Mouse (Mus musculus): ENCODE data around the gene Vpreb3. TPM values are rescaled to one million over a fixed set of nuclear protein-coding genes. Genes with fewer than 3 reads are reported as not detected.
"Not testable (repeated sequence)": the region's sequence is repeated elsewhere in the genome, so short reads cannot be mapped to it uniquely, and the experiment has no call there.

The Vpreb3 gene
- polyA plus RNA-seq, 1 experiment from 2014 or later, result 0.77 TPM

GRCm38 (mm10) chr10:75994531-75995210 lies 51.8 kb downstream of the Vpreb3 start:
- H3K27ac ChIP-seq; H3K4me2 ChIP-seq; H3K36me3 ChIP-seq (replicated peaks); H3K9me3 ChIP-seq; H3K4me3 ChIP-seq; H3K4me1 ChIP-seq; ATAC-seq (replicated peaks); H3K9ac ChIP-seq; H3K27me3 ChIP-seq (replicated peaks): not testable (repeated sequence)
- WGBS, result 76% methylated on average over 13 of the region's 13 CpGs

GRCm38 (mm10) chr10:75995463-75995862 lies 52.6 kb downstream of the Vpreb3 start:
- no peak overlapping the region for H3K4me3 ChIP-seq
- no peak for ATAC-seq (replicated peaks)

GRCm38 (mm10) chr10:75996315-75996714 lies 53.5 kb downstream of the Vpreb3 start:
- H3K27ac ChIP-seq, result no peak overlapping the region
- no peak overlapping the region for H3K4me3 ChIP-seq
- H3K27me3 ChIP-seq (replicated peaks), result no peaks in the 10 kb centered on the region
- WGBS, result 84% methylated on average over 3 of the region's 3 CpGs
- H3K9me3 ChIP-seq, result no peaks in the 10 kb centered on the region
- H3K4me1 ChIP-seq, result no peaks in the 10 kb centered on the region
- H3K36me3 ChIP-seq (replicated peaks), result no peaks in the 10 kb centered on the region
- ATAC-seq (replicated peaks), result no peak
- H3K4me2 ChIP-seq, result no peak overlapping the region
- H3K9ac ChIP-seq, result no peak overlapping the region

More at GRCm38 (mm10) chr10:75995463-75995862, 52.6 kb downstream of the Vpreb3 start:
- Histone ChIP-seq H3K4me1 (no peaks in the 10 kb centered on the region), H3K36me3 (replicated peaks) (no peaks in the 10 kb centered on the region), H3K4me2 (no peak overlapping the region), H3K27ac (no peak overlapping the region), H3K9me3 (no peaks in the 10 kb centered on the region), H3K9ac (no peak overlapping the region), H3K27me3 (replicated peaks) (no peaks in the 10 kb centered on the region)
- WGBS, result 89% methylated on average over 11 of the region's 11 CpGs

Other genes starting within 250 kb of the Vpreb3 start
- gene Cabin1, start 178.7 kb upstream of the Vpreb3 start, polyA plus RNA-seq (2015; fragmentation: Nextera tagmentation; extraction: Ambion mirVana), result 36.6 and 42.2 TPM in 2 replicates
- gene Ddt, start 169.6 kb upstream of the Vpreb3 start, polyA plus RNA-seq (2015; fragmentation: Nextera tagmentation; extraction: Ambion mirVana), result 64.7 and 65.8 TPM in 2 replicates
- gene Gm20441, start 162.1 kb upstream of the Vpreb3 start, polyA plus RNA-seq (2015; fragmentation: Nextera tagmentation; extraction: Ambion mirVana), result not detected in 2 replicates
- 0.61 and 1.6 TPM in 2 replicates for gene Gstt3, start 161.6 kb upstream of the Vpreb3 start, polyA plus RNA-seq (2015; fragmentation: Nextera tagmentation; extraction: Ambion mirVana)
- 14.5 and 16.9 TPM in 2 replicates for gene Gstt1, start 144.5 kb upstream of the Vpreb3 start, polyA plus RNA-seq (2015; fragmentation: Nextera tagmentation; extraction: Ambion mirVana)
- gene Gstt4, start 120.5 kb upstream of the Vpreb3 start, polyA plus RNA-seq (2015; fragmentation: Nextera tagmentation; extraction: Ambion mirVana), result not detected in 2 replicates
- gene Gstt2, start 105.6 kb upstream of the Vpreb3 start, polyA plus RNA-seq (2015; fragmentation: Nextera tagmentation; extraction: Ambion mirVana), result 7.4 and 7.5 TPM in 2 replicates
- 1,455 and 1,508 TPM in 2 replicates for gene Mif, start 82.8 kb upstream of the Vpreb3 start, polyA plus RNA-seq (2015; fragmentation: Nextera tagmentation; extraction: Ambion mirVana)
- 2.1 and 2.8 TPM in 2 replicates for gene Derl3, start 49.6 kb upstream of the Vpreb3 start, polyA plus RNA-seq (2015; fragmentation: Nextera tagmentation; extraction: Ambion mirVana)
- 300 and 303 TPM in 2 replicates for gene Smarcb1, start 21.4 kb upstream of the Vpreb3 start, polyA plus RNA-seq (2015; fragmentation: Nextera tagmentation; extraction: Ambion mirVana)
- 82.8 and 88.3 TPM in 2 replicates for gene Chchd10, start 9.9 kb upstream of the Vpreb3 start, polyA plus RNA-seq (2015; fragmentation: Nextera tagmentation; extraction: Ambion mirVana)
- 18.2 and 21.6 TPM in 2 replicates for gene Mmp11, start 6.6 kb upstream of the Vpreb3 start, polyA plus RNA-seq (2015; fragmentation: Nextera tagmentation; extraction: Ambion mirVana)
- 1.1 and 1.3 TPM in 2 replicates for gene Gm867, start 2.4 kb upstream of the Vpreb3 start, polyA plus RNA-seq (2015; fragmentation: Nextera tagmentation; extraction: Ambion mirVana)
- not detected in 2 replicates for gene Gm5134, start 11.5 kb downstream of the Vpreb3 start, polyA plus RNA-seq (2015; fragmentation: Nextera tagmentation; extraction: Ambion mirVana)
- 12.8 TPM in 2 replicates for gene Zfp280b, start 89.6 kb downstream of the Vpreb3 start, polyA plus RNA-seq (2015; fragmentation: Nextera tagmentation; extraction: Ambion mirVana)
- gene Slc5a4b, start 167.9 kb downstream of the Vpreb3 start, polyA plus RNA-seq (2015; fragmentation: Nextera tagmentation; extraction: Ambion mirVana), result not detected in 2 replicates
- gene Slc5a4a, start 204.4 kb downstream of the Vpreb3 start, polyA plus RNA-seq (2015; fragmentation: Nextera tagmentation; extraction: Ambion mirVana), result 0.15 TPM in 1 of 2 replicates, not detected in the other